Mouse (Mus musculus): ENCODE results near the gene Lamtor2. TPM values are rescaled to one million over a fixed set of nuclear protein-coding genes. Genes with fewer than 3 reads are reported as not detected.

The Lamtor2 gene
- polyA plus RNA-seq, 1 experiment from 2014 or later: 102 TPM

DNA sequence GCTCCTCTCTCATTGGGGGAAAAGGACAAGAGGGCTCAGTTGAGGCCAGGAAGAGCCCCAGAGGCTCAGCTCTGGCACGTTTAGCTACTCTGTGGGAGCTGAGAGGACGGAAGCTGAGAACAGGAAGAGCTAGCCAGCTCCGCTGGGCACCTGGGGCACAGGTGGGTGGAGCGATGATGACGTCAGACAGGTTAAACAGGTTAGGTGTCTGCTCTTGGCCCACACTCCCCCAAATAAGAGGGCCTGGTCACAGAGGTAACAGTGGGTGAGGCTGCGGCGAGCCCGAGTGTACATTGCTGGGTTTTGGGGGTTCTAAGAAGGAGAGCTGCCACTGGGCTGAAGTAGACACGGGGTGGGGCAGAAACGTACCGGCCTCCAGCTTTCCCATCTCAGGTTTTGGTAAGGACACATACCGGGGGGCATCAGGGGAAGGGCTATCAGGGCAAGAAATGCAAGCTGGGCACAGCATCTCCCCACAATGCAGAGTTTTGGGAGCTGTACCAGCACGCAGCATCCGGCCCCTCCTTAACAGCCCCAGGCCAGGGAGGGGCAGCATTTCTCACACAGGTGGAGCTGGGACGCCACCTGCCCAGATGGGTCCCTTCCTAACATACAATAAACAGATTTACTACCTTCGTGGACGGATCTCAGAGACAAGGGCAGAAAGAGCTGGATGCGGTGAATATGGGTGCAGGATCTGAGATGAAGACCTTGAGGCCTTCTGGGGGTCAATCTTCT lies 4.5 kb downstream of the Lamtor2 start, which contains the start of gene Rab25:
TSS of gene Rab25 (minus strand) at position 121 of the 738 bp plus-strand sequence.
- ATAC-seq: no peak
- peaks cover 3% of the 10 kb centered on the region; the same call in 1 of the 2 replicates for H3K36me3 ChIP-seq
- H3K4me3 ChIP-seq: no peak within 1 kb of the TSS
- H3K9ac ChIP-seq: no peak within 1 kb of the TSS
- no peak within 1 kb of the TSS for H3K27ac ChIP-seq
- 72% methylated on average over 18 of the region's 18 CpGs for WGBS (ENCODE audit: insufficient replicate concordance)
- H3K4me1 ChIP-seq: peaks cover 51% of the 10 kb centered on the region
- H3K4me2 ChIP-seq: no peak within 1 kb of the TSS
- no peaks in the 10 kb centered on the region for H3K27me3 ChIP-seq (replicated peaks)
- no peaks in the 10 kb centered on the region for H3K9me3 ChIP-seq (replicated peaks)

GRCm38 (mm10) chr3:88546674-88547418 lies 6.0 kb downstream of the Lamtor2 start:
- Histone ChIP-seq H3K36me3 (peaks cover 3% of the 10 kb centered on the region; the same call in 1 of the 2 replicates), H3K27me3 (replicated peaks) (no peaks in the 10 kb centered on the region), H3K9ac (no peak overlapping the region), H3K4me2 (no peak overlapping the region), H3K4me1 (peaks cover 48% of the 10 kb centered on the region), H3K9me3 (replicated peaks) (no peaks in the 10 kb centered on the region), H3K4me3 (no peak overlapping the region), H3K27ac (no peak overlapping the region)
- 63% methylated on average over 6 of the region's 6 CpGs for WGBS (ENCODE audit: insufficient replicate concordance)
- peak; percentile 16; the same call in 1 of the 2 replicates for ATAC-seq

- H3K36me3 ChIP-seq: peaks cover 3% of the 10 kb centered on the region; the same call in 1 of the 2 replicates
- H3K9ac ChIP-seq: no peak overlapping the region
- H3K4me1 ChIP-seq: peaks cover 31% of the 10 kb centered on the region
- ATAC-seq: no peak
- no peaks in the 10 kb centered on the region for H3K9me3 ChIP-seq (replicated peaks)
- no peak overlapping the region for H3K27ac ChIP-seq
- 50% methylated on average over 20 of the region's 20 CpGs for WGBS (ENCODE audit: insufficient replicate concordance)
- H3K27me3 ChIP-seq (replicated peaks): no peaks in the 10 kb centered on the region
- H3K4me2 ChIP-seq: no peak overlapping the region
- H3K4me3 ChIP-seq: no peak overlapping the region
Observed at GRCm38 (mm10) chr3:88544955-88545591, 7.8 kb downstream of the Lamtor2 start.

- Histone ChIP-seq H3K4me1 (peaks cover 27% of the 10 kb centered on the region), H3K9ac (no peak overlapping the region), H3K4me3 (no peak overlapping the region), H3K9me3 (replicated peaks) (no peaks in the 10 kb centered on the region), H3K36me3 (no peaks in the 10 kb centered on the region), H3K4me2 (no peak overlapping the region), H3K27me3 (replicated peaks) (no peaks in the 10 kb centered on the region), H3K27ac (no peak overlapping the region)
- peak; percentile 21; the same call in 1 of the 2 replicates for ATAC-seq
- 44% methylated on average over 5 of the region's 5 CpGs for WGBS (ENCODE audit: insufficient replicate concordance)
Observed at GRCm38 (mm10) chr3:88544514-88544913, 8.4 kb downstream of the Lamtor2 start.

DNA sequence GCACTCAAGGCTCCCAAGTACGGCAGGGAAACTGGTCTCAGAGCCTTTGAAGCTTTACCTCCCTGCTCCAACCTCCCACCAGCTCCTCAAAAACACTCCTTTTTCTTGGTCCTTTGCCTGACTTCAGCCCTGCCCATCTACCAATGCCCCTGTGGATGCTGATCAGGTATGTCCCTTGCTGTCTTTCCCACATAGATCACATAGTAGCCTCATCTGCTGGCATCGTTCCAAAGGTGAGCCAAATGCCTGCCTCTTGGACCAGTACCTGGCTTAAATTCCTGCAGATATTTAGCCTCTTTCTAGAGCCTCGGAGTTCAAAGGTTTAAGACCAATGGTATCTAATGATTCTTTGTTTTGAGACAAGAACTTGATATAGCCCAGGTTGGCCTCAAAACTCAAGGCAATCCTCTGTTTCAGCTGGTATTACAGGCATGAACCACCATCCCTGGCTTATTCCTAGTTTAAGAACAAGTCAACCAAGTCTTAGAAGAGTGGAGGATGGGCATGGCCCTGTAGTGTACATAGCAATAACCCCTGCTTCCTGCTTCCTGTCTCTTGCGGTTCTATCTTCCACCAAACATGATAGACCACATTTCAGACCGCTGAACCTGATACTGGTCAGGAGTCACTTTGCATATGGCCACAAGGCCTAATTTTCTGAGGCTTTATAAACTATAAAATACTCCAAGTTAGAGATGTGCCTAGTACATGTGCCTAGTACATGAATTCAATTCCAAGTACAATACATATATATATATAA lies 9.0 kb downstream of the Lamtor2 start:
- Histone ChIP-seq H3K9me3 (replicated peaks) (no peaks in the 10 kb centered on the region), H3K4me1 (peaks cover 29% of the 10 kb centered on the region), H3K27ac (no peak overlapping the region), H3K4me3 (no peak overlapping the region), H3K36me3 (no peaks in the 10 kb centered on the region), H3K4me2 (no peak overlapping the region), H3K27me3 (replicated peaks) (no peaks in the 10 kb centered on the region), H3K9ac (no peak overlapping the region)
- no peak for ATAC-seq
- WGBS (ENCODE audit: insufficient replicate concordance): 39% methylated on average over 5 of the region's 5 CpGs

GRCm38 (mm10) chr3:88543174-88543573 lies 9.7 kb downstream of the Lamtor2 start:
- Histone ChIP-seq H3K4me3 (no peak overlapping the region), H3K36me3 (peaks cover 3% of the 10 kb centered on the region; the same call in 1 of the 2 replicates), H3K27ac (no peak overlapping the region), H3K27me3 (replicated peaks) (no peaks in the 10 kb centered on the region), H3K4me2 (no peak overlapping the region), H3K4me1 (peaks cover 32% of the 10 kb centered on the region), H3K9me3 (replicated peaks) (no peaks in the 10 kb centered on the region), H3K9ac (no peak overlapping the region)
- ATAC-seq: no peak
- WGBS (ENCODE audit: insufficient replicate concordance): 72% methylated on average over 8 of the region's 8 CpGs

- 58% methylated on average over 4 of the region's 4 CpGs for WGBS (ENCODE audit: insufficient replicate concordance)
- Histone ChIP-seq H3K9me3 (replicated peaks) (no peaks in the 10 kb centered on the region), H3K36me3 (peaks cover 7% of the 10 kb centered on the region; the same call in 1 of the 2 replicates), H3K27me3 (replicated peaks) (no peaks in the 10 kb centered on the region), H3K9ac (no peak overlapping the region), H3K4me1 (peaks cover 36% of the 10 kb centered on the region), H3K4me2 (no peak overlapping the region), H3K4me3 (no peak overlapping the region), H3K27ac (no peak overlapping the region)
- ATAC-seq: no peak
Observed at GRCm38 (mm10) chr3:88542486-88542885, 10.4 kb downstream of the Lamtor2 start.

DNA sequence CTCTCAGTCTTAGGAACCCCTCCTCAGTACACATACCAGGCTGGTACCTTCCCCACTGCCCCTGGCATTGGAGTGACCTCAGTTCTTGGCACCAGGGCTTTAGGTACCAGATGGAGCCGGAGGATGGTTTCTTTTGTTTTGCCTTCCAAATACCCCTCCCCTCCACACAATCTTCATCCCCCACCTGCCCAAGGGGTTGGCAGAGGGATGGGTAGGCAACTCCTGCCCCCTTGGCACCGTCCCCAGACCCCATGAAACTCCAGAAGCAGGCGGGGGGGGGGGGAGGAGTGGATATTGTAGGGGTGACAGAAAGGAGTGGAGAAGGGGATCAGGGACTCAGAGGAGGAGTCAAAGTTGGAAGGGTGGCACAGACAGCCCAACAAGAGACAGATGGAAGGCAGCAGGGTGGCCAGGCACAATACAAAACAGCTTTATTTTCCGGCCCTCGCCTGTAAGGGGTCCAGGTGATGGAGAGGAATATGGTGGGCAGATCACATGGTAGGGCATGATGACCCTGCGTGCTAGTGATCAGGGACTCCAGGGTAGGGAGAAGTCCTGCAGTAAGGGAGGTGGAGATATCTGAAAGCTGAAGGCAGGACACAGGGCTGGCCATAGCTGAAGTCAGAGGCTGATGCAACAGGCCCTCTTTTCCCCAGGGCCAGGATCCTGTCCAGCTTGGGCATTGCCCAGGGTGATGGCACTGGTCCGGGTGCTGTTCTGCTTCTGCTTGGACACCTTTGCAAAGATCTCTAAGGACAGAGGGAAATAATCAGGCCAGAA lies 11.1 kb downstream of the Lamtor2 start:
- no peak overlapping the region for H3K4me2 ChIP-seq
- no peaks in the 10 kb centered on the region for H3K27me3 ChIP-seq (replicated peaks)
- H3K4me1 ChIP-seq: peaks cover 36% of the 10 kb centered on the region
- H3K9ac ChIP-seq: no peak overlapping the region
- ATAC-seq: no peak
- 71% methylated on average over 7 of the region's 7 CpGs for WGBS (ENCODE audit: insufficient replicate concordance)
- H3K9me3 ChIP-seq (replicated peaks): no peaks in the 10 kb centered on the region
- H3K27ac ChIP-seq: no peak overlapping the region
- peaks cover 13% of the 10 kb centered on the region; the same call in 1 of the 2 replicates for H3K36me3 ChIP-seq
- H3K4me3 ChIP-seq: no peak overlapping the region

DNA sequence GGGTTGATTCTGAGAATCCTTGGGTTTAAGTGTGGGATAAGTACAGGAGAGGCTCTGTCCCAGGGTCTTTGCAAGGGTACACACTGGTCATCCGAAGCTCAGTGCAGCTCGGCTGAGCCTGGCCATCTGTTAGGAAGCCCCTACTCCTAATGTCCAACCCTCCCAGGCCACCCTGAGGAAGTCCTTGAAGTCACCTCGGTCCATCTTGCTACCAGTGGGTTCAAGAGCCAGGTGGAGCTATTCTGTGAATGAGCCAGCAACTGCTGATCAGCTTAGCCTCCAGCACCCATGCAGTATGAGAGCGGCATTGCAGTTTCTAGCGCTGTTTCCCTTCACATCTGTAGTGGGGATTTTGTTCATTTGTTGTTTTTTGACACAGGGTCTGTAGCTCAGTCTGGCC lies 12.8 kb downstream of the Lamtor2 start:
- no peaks in the 10 kb centered on the region for H3K9me3 ChIP-seq (replicated peaks)

DNA sequence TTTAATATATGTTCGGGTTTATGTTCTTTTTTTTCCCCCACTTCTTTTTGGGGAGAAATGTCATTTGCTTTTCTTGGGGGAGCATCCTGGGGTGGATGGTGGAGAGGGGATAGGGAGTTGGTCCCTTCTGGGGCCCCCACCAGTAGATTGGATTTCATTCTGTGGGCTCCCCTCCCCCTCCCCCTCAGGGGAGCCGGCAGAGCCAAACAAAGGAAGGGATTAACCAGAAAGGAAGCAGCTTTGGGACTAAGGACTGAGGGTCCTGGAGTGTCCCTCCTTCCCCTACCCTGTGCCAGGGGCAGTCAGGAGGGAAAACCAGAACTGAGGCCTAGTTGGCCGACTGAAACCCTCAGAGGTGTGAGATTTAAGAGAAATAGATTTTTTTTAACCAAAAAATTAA lies 13.5 kb downstream of the Lamtor2 start:
- no peaks in the 10 kb centered on the region for H3K9me3 ChIP-seq (replicated peaks)
- no peak overlapping the region for H3K4me2 ChIP-seq
- H3K4me3 ChIP-seq: no peak overlapping the region
- ATAC-seq: no peak
- H3K36me3 ChIP-seq: peaks cover 15% of the 10 kb centered on the region; the same call in 1 of the 2 replicates
- 42% methylated on average over 3 of the region's 3 CpGs for WGBS (ENCODE audit: insufficient replicate concordance)
- peaks cover 50% of the 10 kb centered on the region for H3K4me1 ChIP-seq
- no peak overlapping the region for H3K9ac ChIP-seq
- H3K27ac ChIP-seq: no peak overlapping the region
- H3K27me3 ChIP-seq (replicated peaks): 0 out of 2 replicates have a peak, but pooled peaks cover 9% of the 10 kb centered on the region

More for the DNA sequence above, 12.8 kb downstream of the Lamtor2 start:
- Histone ChIP-seq H3K27ac (peak overlapping the region; percentile 6; the same call in 1 of the 2 replicates), H3K36me3 (peaks cover 15% of the 10 kb centered on the region; the same call in 1 of the 2 replicates), H3K4me1 (peaks cover 50% of the 10 kb centered on the region), H3K9ac (no peak overlapping the region), H3K4me2 (no peak overlapping the region), H3K27me3 (replicated peaks) (0 out of 2 replicates have a peak, but pooled peaks cover 2% of the 10 kb centered on the region), H3K4me3 (no peak overlapping the region)
- WGBS (ENCODE audit: insufficient replicate concordance): 56% methylated on average over 5 of the region's 5 CpGs
- ATAC-seq: no peak

Data from liver, embryonic 12.5 days (tissue).